In genomic region chr15:82507740-82508139, GRCm38 (mm10) we compare ENCODE assay signal across 24 mouse cellular contexts. TPM values are rescaled to one million over a fixed set of nuclear protein-coding genes. Genes with fewer than 3 reads are reported as not detected.
A peak's percentile ranks its signal among the peaks of the same experiment; 100 is the strongest.
DNase-seq lines count a peak whose midpoint lies in the region; ATAC-seq and TF ChIP-seq lines count a peak whose summit lies in the region.
"Not testable (repeated sequence)": the region's sequence is repeated elsewhere in the genome, so short reads cannot be mapped to it uniquely, and the experiment has no call there.
"Had no signal": no experiment of that assay in that cellular context is flagged by ENCODE, and none has a peak within 500 bp of the region (broad histone marks: within the 10 kb centered on the region; RNA-seq: fewer than 3 reads in every experiment).

No protein-coding gene starts in this region.

- H3K9ac ChIP-seq in ES-Bruce4 (ENCODE audit: low read depth, poor library complexity, severe bottlenecking); intestine, postnatal 0 days (ENCODE audit: low read depth, low read length); stomach, postnatal 0 days (ENCODE audit: low read length): not testable (repeated sequence)

- H3K27ac ChIP-seq in ES-Bruce4 (ENCODE audit: insufficient read depth, low read length); intestine, postnatal 0 days (ENCODE audit: low read depth, low read length); layer of hippocampus, adult 2 months; stomach, postnatal 0 days (replicated peaks): not testable (repeated sequence)

- DNase-seq in A20 (ENCODE audit: low read depth, low spot score) (peak; percentile 29), R1 (ENCODE audit: low read depth, low spot score) (peak; percentile 51)
- DNase-seq in embryo, embryonic 10 days (ENCODE audit: low spot score) = peak; percentile 3
- DNase-seq in layer of hippocampus, adult 2 months (ENCODE audit: low spot score in 2 of 2); stomach, postnatal 0 days (ENCODE audit: low spot score): not testable (repeated sequence)

- TF ChIP-seq POLR2A in ES-Bruce4 (IDR thresholded peaks at IDR 0.05; ENCODE audit: insufficient read depth, low read length) = not testable (repeated sequence)

- H3K9me3 ChIP-seq in ES-Bruce4 (replicated peaks; ENCODE audit: control insufficient read depth, insufficient read depth, low read length, poor library complexity, severe bottlenecking); intestine, postnatal 0 days (ENCODE audit: control insufficient read depth); stomach, postnatal 0 days (ENCODE audit: control insufficient read depth, low read length): not testable (repeated sequence)

- peak; percentile 20 for TF ChIP-seq CTCF in ES-Bruce4 (IDR thresholded peaks at IDR 0.05; ENCODE audit: low read depth, low read length)
- peak; percentile 40 for TF ChIP-seq CTCF in intestine, postnatal 0 days (IDR thresholded peaks at IDR 0.05; ENCODE audit: low read depth)
- TF ChIP-seq CTCF in layer of hippocampus, adult 2 months (conservative IDR thresholded peaks at IDR 0.05) = peak; percentile 14; the same call in 1 of the 2 replicates
- peak; percentile 38 for TF ChIP-seq CTCF in stomach, postnatal 0 days (IDR thresholded peaks at IDR 0.05; ENCODE audit: low read depth)

- not testable (repeated sequence) for H3K4me2 ChIP-seq in intestine, postnatal 0 days (replicated peaks; ENCODE audit: low read depth); stomach, postnatal 0 days (replicated peaks; ENCODE audit: low read depth)

- H3K4me1 ChIP-seq in ES-Bruce4 (ENCODE audit: control insufficient read depth, insufficient read depth, low read length); intestine, postnatal 0 days (replicated peaks; ENCODE audit: control insufficient read depth, insufficient read depth, low read length); stomach, postnatal 0 days (replicated peaks; ENCODE audit: control insufficient read depth, insufficient read depth): not testable (repeated sequence)

- 57% methylated on average over 4 of the region's 4 CpGs for WGBS in intestine, postnatal 0 days
- WGBS in stomach, postnatal 0 days = 52% methylated on average over 4 of the region's 4 CpGs

- not testable (repeated sequence) for TF ChIP-seq EP300 in ES-Bruce4 (IDR thresholded peaks at IDR 0.05; ENCODE audit: insufficient read depth, low read depth, low read length); stomach, postnatal 0 days (optimal IDR thresholded peaks at IDR 0.05)

- not testable (repeated sequence) for H3K4me3 ChIP-seq in ES-Bruce4 (ENCODE audit: low read depth, low read length); intestine, postnatal 0 days (ENCODE audit: low read depth, low read length); layer of hippocampus, adult 2 months; stomach, postnatal 0 days (ENCODE audit: low read depth, low read length)

- H3K27me3 ChIP-seq in ES-Bruce4 (ENCODE audit: control insufficient read depth, insufficient read depth, low read length, poor library complexity, severe bottlenecking); intestine, postnatal 0 days (replicated peaks; ENCODE audit: control insufficient read depth, insufficient read depth, low read length); stomach, postnatal 0 days (ENCODE audit: control insufficient read depth, insufficient read depth, low read length): not testable (repeated sequence)

- ATAC-seq in intestine, postnatal 0 days; stomach, postnatal 0 days (ENCODE audit: low FRiP score, low TSS enrichment): not testable (repeated sequence)

- not testable (repeated sequence) for H3K36me3 ChIP-seq in ES-Bruce4 (ENCODE audit: control insufficient read depth, insufficient read depth, low read length, poor library complexity, severe bottlenecking); intestine, postnatal 0 days (ENCODE audit: control insufficient read depth, insufficient read depth); stomach, postnatal 0 days (ENCODE audit: control insufficient read depth, insufficient read depth, low read length)

RNA-seq across cellular contexts. Expression of gene Cyp2d12, which starts 47.1 kb away (rescaled TPM):
- not detected in 2 replicates for polyA plus RNA-seq in ES-Bruce4 (2011; ENCODE audit: insufficient read depth, insufficient read length, low read depth, missing spikeins)
- not detected in 2 replicates for polyA plus RNA-seq in intestine, postnatal 0 days (2015; fragmentation: Nextera tagmentation; extraction: Ambion mirVana)
- not detected for total RNA-seq in layer of hippocampus, adult 2 months (2021)
- polyA plus RNA-seq in stomach, postnatal 0 days (2015; fragmentation: Nextera tagmentation; extraction: Ambion mirVana) = 0.10 and 0.11 TPM in 2 replicates
- total RNA-seq: adrenal gland, adult 18-20 months; gastrocnemius, adult 8-10 months; gastrocnemius, postnatal 36 days; heart, postnatal 10 days; heart, postnatal 4 days had no signal
- polyA plus RNA-seq: activated CD4-positive, CD25-positive, alpha-beta regulatory T cell, adult 4 months; C2C12; embryonic facial prominence, embryonic 11.5 days; embryonic facial prominence, embryonic 15.5 days; erythroblast, embryonic 14.5 days; forebrain, embryonic 10.5 days; forebrain, embryonic 14.5 days; heart, embryonic 10.5 days; heart, embryonic 14.5 days; hindbrain, embryonic 12.5 days; hindbrain, embryonic 16.5 days; intestine, embryonic 14.5 days had no signal
